Mouse (Mus musculus): Measurements from ENCODE around the gene Irf2bp1. TPM values are rescaled to one million over a fixed set of nuclear protein-coding genes. Genes with fewer than 3 reads are reported as not detected.
A peak's percentile ranks its signal among the peaks of the same experiment; 100 is the strongest.

Irf2bp1 gene
- total RNA-seq (2012; rRNA removed) = 15.9 and 16.3 TPM in 2 replicates

DNA sequence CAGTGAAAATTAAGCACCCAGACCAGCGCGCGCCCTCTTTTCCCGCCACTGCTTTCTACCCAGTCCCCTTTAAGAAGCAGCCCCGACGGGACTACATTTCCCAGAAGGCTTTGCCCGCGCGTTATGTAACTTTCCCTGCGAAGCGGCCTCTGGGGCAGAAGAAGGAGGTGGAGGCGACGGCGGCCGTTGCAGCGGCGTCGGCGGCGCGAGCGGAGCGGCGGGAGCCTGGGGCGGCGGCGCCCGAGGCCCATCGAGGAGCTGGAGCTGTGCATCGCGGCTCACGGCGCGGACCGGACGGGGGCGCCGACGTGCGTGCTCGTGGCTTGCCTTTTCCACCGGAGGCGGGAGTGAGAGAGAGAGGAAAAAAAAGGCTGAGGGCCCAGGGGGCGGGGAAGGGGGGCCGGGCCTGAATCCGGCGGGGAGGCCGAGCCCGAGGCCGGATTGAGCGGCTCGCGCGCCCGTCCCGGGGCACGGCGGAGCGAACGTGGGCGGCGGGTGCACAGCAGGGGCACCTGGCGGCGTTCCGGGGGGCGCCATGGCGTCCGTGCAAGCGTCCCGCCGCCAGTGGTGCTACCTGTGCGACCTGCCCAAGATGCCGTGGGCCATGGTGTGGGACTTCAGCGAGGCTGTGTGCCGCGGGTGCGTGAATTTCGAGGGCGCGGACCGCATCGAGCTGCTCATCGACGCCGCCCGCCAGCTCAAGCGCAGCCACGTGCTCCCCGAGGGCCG is at the start of gene Irf2bp1:
Irf2bp1 (plus strand) TSS at position 143 of the 729 bp plus-strand sequence.
- H3K4me1 ChIP-seq (ENCODE audit: control insufficient read depth in 2 of 2, insufficient read depth in 2 of 2, low read length in 2 of 2, poor library complexity in 1 of 2) = peaks cover 3 to 17% of the 10 kb centered on the region in 2 experiments; a peak in 2 of 4 replicates
- peak within 1 kb of the TSS; percentile 90 for H3K9ac ChIP-seq (ENCODE audit: insufficient read depth, low read depth, low read length, poor library complexity, severe bottlenecking)
- H3K27ac ChIP-seq (ENCODE audit: insufficient read depth, low read depth, low read length, poor library complexity, severe bottlenecking) = peak within 1 kb of the TSS; percentile 72
- DNase-seq (ENCODE audit: low read depth, low spot score) = peak; percentile 83
- no peaks in the 10 kb centered on the region for H3K9me3 ChIP-seq (ENCODE audit: control insufficient read depth, insufficient read depth, low read depth, low read length)
- no peak for TF ChIP-seq MAFK (IDR thresholded peaks at IDR 0.05; ENCODE audit: insufficient read depth, low read depth, low read length)
- TF ChIP-seq HCFC1 (IDR thresholded peaks at IDR 0.05; ENCODE audit: borderline replicate concordance, insufficient read depth, low read length) = peak; percentile 94
- TF ChIP-seq ZC3H11A (IDR thresholded peaks at IDR 0.05; ENCODE audit: borderline replicate concordance, low read depth, low read length) = no peak
- in situ Hi-C loops (cut with MboI; ENCODE audit: low sequenced_read_pairs in 2 of 2, unreplicated experiment in 2 of 2) = no loop called here
- H3K36me3 ChIP-seq (ENCODE audit: control insufficient read depth, insufficient read depth, low read length, poor library complexity, severe bottlenecking) = peaks cover 12% of the 10 kb centered on the region
- peak within 1 kb of the TSS; percentile 72 to 86 for H3K4me3 ChIP-seq (ENCODE audit: insufficient read depth in 1 of 2, low read depth in 1 of 2, low read length in 2 of 2, poor library complexity in 1 of 2, severe bottlenecking in 1 of 2)

DNA sequence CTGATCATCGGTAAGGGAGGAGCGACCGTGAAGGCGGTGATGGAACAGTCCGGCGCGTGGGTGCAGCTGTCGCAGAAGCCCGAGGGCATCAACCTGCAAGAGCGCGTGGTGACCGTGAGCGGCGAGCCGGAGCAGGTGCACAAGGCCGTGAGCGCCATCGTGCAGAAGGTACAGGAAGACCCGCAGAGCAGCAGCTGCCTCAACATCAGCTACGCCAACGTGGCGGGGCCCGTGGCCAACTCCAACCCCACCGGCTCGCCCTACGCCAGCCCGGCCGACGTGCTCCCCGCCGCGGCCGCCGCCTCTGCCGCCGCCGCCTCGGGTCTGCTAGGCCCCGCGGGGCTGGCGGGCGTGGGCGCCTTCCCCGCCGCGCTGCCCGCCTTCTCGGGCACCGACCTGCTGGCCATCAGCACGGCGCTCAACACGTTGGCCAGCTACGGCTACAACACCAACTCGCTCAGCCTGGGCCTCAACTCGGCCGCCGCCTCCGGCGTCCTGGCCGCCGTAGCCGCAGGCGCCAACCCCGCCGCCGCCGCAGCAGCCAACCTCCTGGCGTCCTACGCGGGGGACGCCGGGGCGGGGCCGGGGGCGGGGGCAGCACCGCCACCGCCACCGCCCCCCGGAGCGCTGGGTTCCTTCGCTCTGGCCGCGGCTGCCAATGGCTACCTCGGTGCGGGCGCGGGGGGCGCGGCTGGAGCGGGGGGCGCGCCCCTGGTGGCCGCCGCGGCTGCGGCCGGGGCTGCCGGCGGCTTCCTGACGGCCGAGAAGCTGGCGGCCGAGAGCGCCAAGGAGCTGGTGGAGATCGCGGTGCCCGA is 46.1 kb upstream of the Irf2bp1 start:
- Histone ChIP-seq H3K4me1 (ENCODE audit: control insufficient read depth in 2 of 2, insufficient read depth in 2 of 2, low read length in 2 of 2, poor library complexity in 1 of 2) (peaks cover 0 to 12% of the 10 kb centered on the region in 2 experiments; a peak in 2 of 4 replicates), H3K9ac (ENCODE audit: insufficient read depth, low read depth, low read length, poor library complexity, severe bottlenecking) (peak overlapping the region; percentile 78)
- TF ChIP-seq CHD2 (IDR thresholded peaks at IDR 0.05; ENCODE audit: low read depth, low read length) (no peak), HCFC1 (IDR thresholded peaks at IDR 0.05; ENCODE audit: borderline replicate concordance, insufficient read depth, low read length) (no peak), ZC3H11A (IDR thresholded peaks at IDR 0.05; ENCODE audit: borderline replicate concordance, low read depth, low read length) (no peak), ZNF384 (IDR thresholded peaks at IDR 0.05; ENCODE audit: low read depth, low read length) (no peak), MAFK (IDR thresholded peaks at IDR 0.05; ENCODE audit: insufficient read depth, low read depth, low read length) (no peak)

DNA sequence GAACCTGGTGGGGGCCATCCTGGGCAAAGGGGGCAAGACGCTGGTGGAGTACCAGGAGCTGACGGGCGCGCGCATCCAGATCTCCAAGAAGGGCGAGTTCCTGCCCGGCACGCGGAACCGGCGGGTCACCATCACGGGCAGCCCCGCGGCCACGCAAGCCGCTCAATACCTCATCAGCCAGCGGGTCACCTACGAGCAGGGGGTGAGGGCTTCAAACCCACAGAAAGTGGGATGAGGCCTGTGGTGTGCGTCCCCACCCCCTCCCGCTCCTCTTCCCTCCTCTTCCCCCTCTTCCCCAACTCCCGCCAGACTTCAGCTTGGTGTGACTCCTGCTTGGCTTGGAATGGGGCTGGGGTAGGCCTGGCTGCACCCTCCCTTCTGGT is 45.5 kb upstream of the Irf2bp1 start:
- Histone ChIP-seq H3K4me3 (ENCODE audit: insufficient read depth in 1 of 2, low read depth in 1 of 2, low read length in 2 of 2, poor library complexity in 1 of 2, severe bottlenecking in 1 of 2) (peak overlapping the region; percentile 68), H3K27ac (ENCODE audit: insufficient read depth, low read depth, low read length, poor library complexity, severe bottlenecking) (peak overlapping the region; percentile 28; the same call in 1 of the 2 replicates), H3K36me3 (ENCODE audit: control insufficient read depth, insufficient read depth, low read length, poor library complexity, severe bottlenecking) (0 out of 2 replicates have a peak, but pooled peaks cover 2% of the 10 kb centered on the region), H3K9ac (ENCODE audit: insufficient read depth, low read depth, low read length, poor library complexity, severe bottlenecking) (peak overlapping the region; percentile 78), H3K9me3 (ENCODE audit: control insufficient read depth, insufficient read depth, low read depth, low read length) (no peaks in the 10 kb centered on the region), H3K4me1 (ENCODE audit: control insufficient read depth in 2 of 2, insufficient read depth in 2 of 2, low read length in 2 of 2, poor library complexity in 1 of 2) (peaks cover 0 to 17% of the 10 kb centered on the region in 2 experiments; a peak in 2 of 4 replicates)
- TF ChIP-seq ZC3H11A (IDR thresholded peaks at IDR 0.05; ENCODE audit: borderline replicate concordance, low read depth, low read length) (no peak), CHD2 (IDR thresholded peaks at IDR 0.05; ENCODE audit: low read depth, low read length) (no peak), ZNF384 (IDR thresholded peaks at IDR 0.05; ENCODE audit: low read depth, low read length) (no peak), HCFC1 (IDR thresholded peaks at IDR 0.05; ENCODE audit: borderline replicate concordance, insufficient read depth, low read length) (no peak), MAFK (IDR thresholded peaks at IDR 0.05; ENCODE audit: insufficient read depth, low read depth, low read length) (no peak)
- in situ Hi-C loops (cut with MboI; ENCODE audit: low sequenced_read_pairs in 2 of 2, unreplicated experiment in 2 of 2) = no loop called here
- no peak for DNase-seq (ENCODE audit: low read depth, low spot score)

More for the DNA sequence above, 46.1 kb upstream of the Irf2bp1 start:
- DNase-seq (ENCODE audit: low read depth, low spot score) = peak; percentile 39
- no peaks in the 10 kb centered on the region for H3K9me3 ChIP-seq (ENCODE audit: control insufficient read depth, insufficient read depth, low read depth, low read length)
- in situ Hi-C loops (cut with MboI; ENCODE audit: low sequenced_read_pairs in 2 of 2, unreplicated experiment in 2 of 2) = no loop called here
- 0 out of 2 replicates have a peak, but pooled peaks cover 2% of the 10 kb centered on the region for H3K36me3 ChIP-seq (ENCODE audit: control insufficient read depth, insufficient read depth, low read length, poor library complexity, severe bottlenecking)
- peak overlapping the region; percentile 68 for H3K4me3 ChIP-seq (ENCODE audit: insufficient read depth in 1 of 2, low read depth in 1 of 2, low read length in 2 of 2, poor library complexity in 1 of 2, severe bottlenecking in 1 of 2)
- no peak overlapping the region for H3K27ac ChIP-seq (ENCODE audit: insufficient read depth, low read depth, low read length, poor library complexity, severe bottlenecking)

DNA sequence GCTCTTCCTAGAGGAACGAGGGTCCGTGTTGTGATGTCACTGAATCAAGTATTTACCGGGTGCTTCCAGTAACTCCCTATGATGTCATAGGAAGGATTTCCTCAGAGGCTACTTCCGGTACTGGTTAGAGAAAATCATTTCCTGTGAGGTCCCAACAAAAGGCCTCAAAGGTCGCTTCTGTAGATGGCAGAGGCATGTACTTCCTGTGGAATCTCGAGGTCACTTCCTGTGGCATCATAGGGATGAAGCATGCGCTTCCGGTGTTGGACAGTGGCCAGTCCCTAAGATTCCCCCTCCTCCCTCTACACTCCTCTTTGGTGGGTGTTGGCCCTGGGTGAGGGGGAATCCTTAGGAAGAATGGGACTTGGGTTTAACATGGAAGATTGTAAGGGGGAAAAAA is 44.4 kb upstream of the Irf2bp1 start:
- H3K9me3 ChIP-seq (ENCODE audit: control insufficient read depth, insufficient read depth, low read depth, low read length) = no peaks in the 10 kb centered on the region
- no peak overlapping the region for H3K4me3 ChIP-seq (ENCODE audit: insufficient read depth in 1 of 2, low read depth in 1 of 2, low read length in 2 of 2, poor library complexity in 1 of 2, severe bottlenecking in 1 of 2)
- no peak overlapping the region for H3K9ac ChIP-seq (ENCODE audit: insufficient read depth, low read depth, low read length, poor library complexity, severe bottlenecking)
- no peak for DNase-seq (ENCODE audit: low read depth, low spot score)
- no peak for TF ChIP-seq MAFK (IDR thresholded peaks at IDR 0.05; ENCODE audit: insufficient read depth, low read depth, low read length)
- no peak for TF ChIP-seq ZC3H11A (IDR thresholded peaks at IDR 0.05; ENCODE audit: borderline replicate concordance, low read depth, low read length)
- no peak for TF ChIP-seq CHD2 (IDR thresholded peaks at IDR 0.05; ENCODE audit: low read depth, low read length)
- TF ChIP-seq ZNF384 (IDR thresholded peaks at IDR 0.05; ENCODE audit: low read depth, low read length) = no peak
- TF ChIP-seq HCFC1 (IDR thresholded peaks at IDR 0.05; ENCODE audit: borderline replicate concordance, insufficient read depth, low read length) = no peak
- peaks cover 0 to 21% of the 10 kb centered on the region in 2 experiments; a peak in 2 of 4 replicates for H3K4me1 ChIP-seq (ENCODE audit: control insufficient read depth in 2 of 2, insufficient read depth in 2 of 2, low read length in 2 of 2, poor library complexity in 1 of 2)
- in situ Hi-C loops (cut with MboI; ENCODE audit: low sequenced_read_pairs in 2 of 2, unreplicated experiment in 2 of 2) = no loop called here
- H3K36me3 ChIP-seq (ENCODE audit: control insufficient read depth, insufficient read depth, low read length, poor library complexity, severe bottlenecking) = 0 out of 2 replicates have a peak, but pooled peaks cover 2% of the 10 kb centered on the region
- H3K27ac ChIP-seq (ENCODE audit: insufficient read depth, low read depth, low read length, poor library complexity, severe bottlenecking) = no peak overlapping the region
